Mouse (Mus musculus) retina, postnatal 1 day (tissue): ENCODE measurements at regions not wholly inside any gene's neighbourhood (a gene's known extent, or its start where the extent isn't known, plus 50 kb on each side); places are given as distances from the start of the nearest gene placed in this dataset.

Source experiments
- DNase-seq: peaks from one replicate; pipeline ENCODE4 v3.0.0-alpha.2; 2012

GRCm38 (mm10) chr2:169122887-169123286 lies 167.5 kb upstream of the Zfp64 start:
- DNase-seq = no peak

GRCm38 (mm10) chr2:169116841-169117240 lies 161.5 kb upstream of the Zfp64 start:
- DNase-seq = peak; percentile 20

- DNase-seq = no peak
Observed at GRCm38 (mm10) chr2:169109044-169109443, 153.7 kb upstream of the Zfp64 start.

DNA sequence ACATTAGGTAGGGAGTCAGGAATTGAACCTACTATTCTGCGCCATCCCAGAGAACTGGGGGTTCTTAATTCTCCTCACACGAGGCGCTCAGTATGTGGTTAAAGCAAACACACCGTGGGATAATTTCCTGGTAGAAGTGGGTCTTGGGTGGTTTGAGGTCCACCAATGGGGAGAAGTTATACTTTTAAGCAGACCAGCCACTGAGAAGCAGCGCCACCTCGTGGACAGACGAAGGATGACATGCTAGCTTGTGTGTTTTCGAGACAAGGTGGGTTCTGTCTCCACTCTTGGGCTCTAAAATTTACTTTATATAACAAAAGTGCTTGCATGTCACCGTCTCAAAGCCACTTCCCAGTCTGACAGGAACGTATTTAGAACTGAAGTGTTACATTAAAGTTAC lies 152.7 kb upstream of the Zfp64 start:
- peak; percentile 60 for DNase-seq

DNA sequence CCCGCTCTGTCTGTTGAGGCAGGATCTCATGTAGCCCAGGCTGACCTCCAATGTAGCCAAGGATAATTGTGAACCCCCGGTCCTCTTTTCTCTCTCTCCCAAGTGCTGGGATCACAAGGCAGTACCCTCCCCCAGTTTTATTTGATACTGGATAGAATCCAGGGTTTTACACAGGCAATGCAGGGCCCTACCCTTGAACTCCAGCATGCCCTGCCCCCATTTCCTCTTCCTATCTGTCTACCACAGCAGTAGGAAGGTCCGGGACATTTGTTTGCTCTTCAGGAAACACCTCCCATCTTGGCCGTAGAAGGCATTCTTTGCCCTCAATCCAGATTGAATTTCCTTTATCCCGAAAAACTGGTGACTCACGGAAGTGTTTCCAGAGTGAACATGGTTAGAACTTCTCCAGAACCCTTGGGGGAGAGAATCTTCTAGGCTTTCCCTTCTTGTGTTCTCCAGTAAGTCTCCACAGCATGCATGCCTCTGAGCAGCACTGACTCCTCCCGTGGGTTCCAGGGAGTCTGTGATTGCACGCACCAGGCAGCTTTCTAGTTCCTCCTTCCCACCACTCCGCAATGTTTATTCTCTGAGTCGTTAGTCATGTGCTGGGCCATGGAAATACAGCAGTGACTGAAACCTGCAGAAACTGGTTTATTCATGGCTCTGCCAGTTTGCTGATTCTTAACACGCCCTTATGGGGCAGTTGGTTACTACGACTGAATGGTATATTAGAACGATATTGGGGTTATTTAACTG lies 146.3 kb upstream of the Zfp64 start:
- DNase-seq = no peak

GRCm38 (mm10) chr2:169100516-169100915 lies 145.1 kb upstream of the Zfp64 start:
- no peak for DNase-seq

- no peak for DNase-seq
Observed at GRCm38 (mm10) chr2:169099678-169100077, 144.3 kb upstream of the Zfp64 start.

GRCm38 (mm10) chr2:169098591-169098990 lies 143.2 kb upstream of the Zfp64 start:
- no peak for DNase-seq

GRCm38 (mm10) chr2:169094011-169094754 lies 138.8 kb upstream of the Zfp64 start:
- peak; percentile 83 for DNase-seq

DNA sequence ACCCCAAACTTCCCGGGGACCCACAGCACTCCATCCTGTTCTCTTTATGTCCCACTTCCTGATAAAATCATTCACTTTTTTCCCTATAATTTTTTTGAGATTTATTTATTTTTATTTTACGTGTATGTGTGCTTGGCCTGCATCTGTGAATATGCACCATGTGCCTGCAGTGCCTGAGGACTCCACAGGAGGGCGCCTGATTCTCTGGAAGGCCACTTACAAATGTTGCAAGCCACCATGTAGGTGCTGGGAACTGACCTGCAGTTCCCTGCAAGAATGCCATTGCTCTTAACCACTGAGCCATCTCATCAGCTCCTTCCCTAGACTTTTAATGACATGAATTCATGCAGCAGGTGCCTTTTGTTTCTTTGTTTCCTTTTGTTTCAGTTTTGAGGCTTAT lies 134.9 kb upstream of the Zfp64 start:
- DNase-seq = no peak

DNA sequence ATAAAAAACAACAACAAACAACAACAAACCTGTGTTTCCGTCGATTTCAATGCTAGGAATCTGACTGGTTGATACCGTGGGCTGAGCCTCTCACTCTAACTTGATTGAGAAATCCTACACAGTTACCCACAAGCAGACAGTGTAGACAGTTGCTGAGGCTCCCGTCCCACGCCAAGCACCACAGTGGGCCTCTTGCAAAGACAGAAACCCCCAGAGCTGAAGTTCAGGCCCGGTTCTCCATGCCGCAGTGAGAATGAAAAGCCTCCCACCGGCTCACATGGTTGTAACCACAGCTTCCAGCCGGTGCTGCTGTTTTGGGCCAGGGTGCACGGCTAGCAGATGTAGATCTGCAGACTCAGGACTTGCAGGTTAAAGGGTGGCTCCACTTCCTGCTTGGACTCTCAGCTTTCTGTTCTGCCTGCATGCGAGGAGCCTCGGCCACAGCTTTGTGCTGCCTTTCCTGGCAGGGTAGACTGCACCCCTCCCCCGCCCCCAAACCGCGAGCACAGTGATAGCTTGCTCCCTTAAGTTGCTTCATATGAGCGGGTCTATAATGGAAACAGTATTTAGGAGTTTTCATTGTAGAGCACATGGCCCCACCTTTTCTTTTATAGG lies 133.6 kb upstream of the Zfp64 start:
- no peak for DNase-seq

DNA sequence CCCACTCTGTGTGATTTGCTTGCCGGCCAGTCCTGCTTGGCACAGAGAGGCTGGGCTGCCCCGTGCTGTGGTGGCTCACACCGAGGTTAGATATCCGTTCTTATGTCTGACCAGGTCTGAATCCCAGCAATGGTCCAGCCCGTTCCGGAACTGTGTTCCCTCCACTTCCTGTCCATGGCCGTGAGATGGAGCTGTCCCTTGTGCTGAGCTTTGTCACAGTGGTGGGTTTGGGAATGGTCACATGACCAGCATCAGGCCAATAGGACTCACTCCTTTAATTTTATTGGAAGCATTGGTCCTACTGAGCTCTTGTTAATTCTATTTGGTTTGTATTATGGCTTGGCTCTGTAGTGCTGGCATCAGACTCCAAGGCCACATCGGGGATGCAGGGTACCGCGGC lies 132.9 kb upstream of the Zfp64 start:
- no peak for DNase-seq

DNA sequence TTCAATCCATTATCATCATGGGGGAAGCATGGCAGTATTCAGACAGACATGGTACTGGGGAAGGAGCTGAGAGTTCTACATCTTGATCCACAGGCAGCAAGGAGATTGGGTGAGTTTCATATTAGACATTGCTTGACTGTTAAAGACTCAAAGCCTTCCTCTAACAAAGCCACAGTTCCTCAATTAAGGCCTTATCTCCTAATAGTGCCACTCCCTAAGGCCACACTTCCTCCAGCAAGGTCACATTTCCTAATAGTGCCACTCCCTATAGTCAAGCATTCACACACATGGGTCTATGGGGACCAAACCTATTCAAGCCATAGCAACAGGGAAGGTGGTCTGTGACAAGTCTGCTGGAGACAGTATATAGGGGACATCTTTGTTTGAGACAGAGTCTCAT lies 115.9 kb upstream of the Zfp64 start:
- DNase-seq = no peak

GRCm38 (mm10) chr2:169065166-169065698 lies 109.8 kb upstream of the Zfp64 start:
- DNase-seq = peak; percentile 19

DNA sequence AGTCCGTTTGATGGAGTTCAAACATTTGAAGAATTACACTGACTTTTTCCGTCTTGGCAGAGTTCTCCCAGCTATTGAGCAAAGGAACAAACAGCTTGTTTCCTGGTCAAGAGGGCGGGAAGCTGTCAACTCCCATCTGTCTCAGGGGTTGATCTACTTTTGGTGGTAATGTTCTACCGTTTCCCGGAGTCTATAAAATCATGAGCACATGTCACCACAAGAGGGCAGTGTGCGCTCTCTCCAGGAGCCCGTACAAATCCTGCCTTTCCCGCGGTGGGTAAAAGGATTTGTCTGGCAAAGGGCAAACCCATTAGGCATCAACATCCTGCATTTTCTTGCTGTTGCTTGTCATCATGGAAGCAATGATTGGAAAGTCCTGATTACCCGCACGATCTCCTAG lies 106.1 kb upstream of the Zfp64 start:
- DNase-seq = peak; percentile 93

DNA sequence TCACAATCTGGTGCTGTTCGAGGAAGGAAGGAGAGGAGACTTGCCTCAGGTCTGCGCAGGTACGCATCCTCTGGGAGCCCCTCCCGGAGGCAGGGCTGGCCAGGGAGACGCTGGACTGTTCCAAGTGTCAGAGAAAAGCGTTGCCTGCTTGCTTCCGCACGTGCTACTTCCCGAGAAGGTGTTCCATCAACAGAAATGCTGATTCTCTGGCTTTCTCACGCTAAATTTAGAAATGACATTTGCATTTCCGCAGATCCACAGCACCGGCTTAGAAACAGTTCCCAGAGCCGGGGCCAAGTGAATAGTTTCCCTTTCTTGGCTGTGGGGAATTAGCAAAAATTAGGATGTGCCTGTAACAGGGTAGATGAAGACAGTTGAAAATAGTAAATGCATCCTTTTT lies 105.1 kb upstream of the Zfp64 start:
- DNase-seq = no peak

DNA sequence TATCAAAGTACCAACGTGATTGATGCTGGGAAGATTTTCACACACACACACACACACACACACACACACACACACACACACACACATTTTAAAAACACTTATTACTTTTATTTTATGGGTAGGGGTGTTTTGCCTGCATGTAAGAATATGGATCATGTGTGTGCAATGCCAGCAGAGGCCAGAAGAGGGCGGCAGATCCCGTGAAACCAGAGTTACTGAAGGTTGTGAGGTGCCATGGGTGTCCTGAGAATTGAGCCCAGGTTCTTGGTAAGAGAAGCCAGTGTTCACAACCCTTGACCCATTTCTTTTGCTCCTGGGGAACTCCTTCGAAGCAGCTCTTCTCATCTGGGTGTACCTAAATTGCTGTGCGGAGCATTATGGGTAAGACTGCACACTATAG lies 102.4 kb upstream of the Zfp64 start:
- DNase-seq = no peak

- DNase-seq = no peak
Observed at GRCm38 (mm10) chr2:169049947-169050346, 94.6 kb upstream of the Zfp64 start.

- DNase-seq = no peak
Observed at GRCm38 (mm10) chr2:169041748-169042147, 86.4 kb upstream of the Zfp64 start.

DNA sequence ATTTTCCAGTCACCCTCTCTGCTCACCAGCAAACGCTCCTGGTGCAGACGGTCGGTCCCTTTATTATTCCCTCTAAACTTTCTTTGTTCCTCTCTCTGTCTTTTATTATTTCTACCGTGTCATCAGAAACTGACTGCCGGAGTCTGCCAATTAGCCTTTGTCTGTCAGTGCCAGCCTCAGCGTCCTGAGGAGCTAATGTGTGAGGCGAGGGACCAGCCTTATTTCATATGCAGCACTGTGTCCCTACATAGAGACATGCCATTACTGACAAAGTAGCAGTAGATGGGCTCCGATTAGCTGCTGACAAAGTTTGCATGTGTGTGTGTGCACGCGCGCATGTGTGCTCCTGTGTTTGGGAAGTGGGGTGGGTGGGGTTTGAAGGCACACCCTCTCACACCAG lies 82.6 kb upstream of the Zfp64 start:
- DNase-seq = peak; percentile 20

- no peak for DNase-seq
Observed at GRCm38 (mm10) chr2:169037519-169037918, 82.1 kb upstream of the Zfp64 start.

DNA sequence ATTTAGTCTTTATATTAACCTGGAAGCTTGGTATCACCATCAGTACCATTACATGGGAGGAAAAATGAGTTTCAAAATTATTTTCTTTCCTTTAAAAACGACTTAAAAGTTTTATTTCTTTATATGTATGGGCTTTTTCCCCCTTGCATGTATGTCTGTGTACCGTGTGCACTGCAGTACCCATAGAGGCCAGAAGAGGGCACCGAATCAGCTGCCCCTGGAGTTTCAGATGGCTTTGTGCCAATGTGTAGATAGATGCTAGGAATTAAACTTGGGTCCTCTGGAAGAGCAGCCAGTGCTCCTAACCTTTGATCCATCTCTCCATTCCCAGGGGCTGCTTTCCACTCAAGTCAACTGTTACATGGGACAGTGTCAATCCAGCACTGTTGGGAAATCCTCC lies 79.9 kb upstream of the Zfp64 start:
- DNase-seq = peak; percentile 59

DNA sequence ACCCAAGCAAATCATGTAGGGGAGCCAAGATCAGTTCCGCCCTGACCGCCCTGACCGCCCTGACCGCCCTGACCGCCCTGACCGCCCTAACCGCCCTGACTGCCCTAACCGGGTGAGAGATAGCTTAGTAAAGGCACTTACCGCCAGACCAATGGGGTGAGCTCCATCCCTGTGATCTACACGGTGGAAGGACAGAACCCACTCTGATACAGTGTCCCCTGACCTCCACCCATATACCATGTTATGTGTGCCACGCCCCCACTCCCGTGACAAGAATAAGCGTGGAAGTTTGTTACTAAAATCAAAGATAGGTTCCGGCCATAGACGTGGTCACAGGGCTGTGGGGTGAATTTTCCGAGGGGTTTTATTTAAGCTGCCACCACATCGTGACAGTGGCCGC lies 78.6 kb upstream of the Zfp64 start:
- no peak for DNase-seq

- DNase-seq = no peak
Observed at GRCm38 (mm10) chr2:169033181-169033580, 77.8 kb upstream of the Zfp64 start.
